Mouse (Mus musculus) limb, embryonic 14.5 days (tissue): Measurements from ENCODE around the gene Cradd. TPM values are rescaled to one million over a fixed set of nuclear protein-coding genes. Genes with fewer than 3 reads are reported as not detected.

Experiments used
- ATAC-seq: fragments of 200-750 bp; cut with Nextera tagmentation; 2 replicates; pipeline ENCODE4 v1.8.0; 2017; ENCODE audit warnings: low read depth, moderate number of reproducible peaks, moderate TSS enrichment; ENCODE audit not compliant: low FRiP score
- DNase-seq: peaks from one replicate; pipeline ENCODE4 v3.0.0-alpha.2; 2015; ENCODE audit warnings: low spot score
- H3K27ac ChIP-seq: fragments of 300-500 bp; sonication (generic); replicated peaks from 2 replicates; pipeline ENCODE4 v1.5.1; 2014; ENCODE audit warnings: low read depth, mild to moderate bottlenecking, low read length, moderate library complexity, mixed read lengths
- H3K27me3 ChIP-seq: fragments of 300-500 bp; sonication (generic); 2 replicates; pipeline ENCODE4 v1.6.1; 2014; ENCODE audit warnings: low read length, mixed read lengths; ENCODE audit not compliant: control insufficient read depth, insufficient read depth
- H3K36me3 ChIP-seq: fragments of 300-500 bp; sonication (generic); 2 replicates; pipeline ENCODE4 v1.6.1; 2014; ENCODE audit warnings: mild to moderate bottlenecking, low read length, moderate library complexity, mixed read lengths; ENCODE audit not compliant: control insufficient read depth, insufficient read depth
- H3K4me1 ChIP-seq: fragments of 300-500 bp; sonication (generic); 2 replicates; pipeline ENCODE4 v1.6.1; 2014; ENCODE audit warnings: antibody characterized with exemption, low read length, mixed read lengths; ENCODE audit not compliant: control insufficient read depth, insufficient read depth
- H3K4me2 ChIP-seq: fragments of 300-500 bp; sonication (generic); replicated peaks from 2 replicates; pipeline ENCODE4 v1.6.1; 2014; ENCODE audit warnings: low read depth, mild to moderate bottlenecking, low read length, moderate library complexity; ENCODE audit not compliant: severe bottlenecking
- H3K4me3 ChIP-seq: fragments of 300-500 bp; sonication (generic); replicated peaks from 2 replicates; pipeline ENCODE4 v1.5.1; 2014; ENCODE audit warnings: low read length
- H3K9ac ChIP-seq: fragments of 300-500 bp; sonication (generic); 2 replicates; pipeline ENCODE4 v1.6.1; 2014; ENCODE audit warnings: mild to moderate bottlenecking, low read depth, low read length, moderate library complexity; ENCODE audit not compliant: severe bottlenecking
- H3K9me3 ChIP-seq: fragments of 300-500 bp; sonication (generic); 2 replicates; pipeline ENCODE4 v1.6.1; 2016; ENCODE audit warnings: low read length; ENCODE audit not compliant: control insufficient read depth
- POLR2A ChIP-seq: fragments of 200-500 bp; IDR thresholded peaks from 2 replicates; pipeline ENCODE4 v1.8.0; 2012; ENCODE audit warnings: inconsistent platforms, mild to moderate bottlenecking, moderate library complexity, borderline replicate concordance; ENCODE audit not compliant: insufficient read depth, insufficient read length; ENCODE audit errors: extremely low read depth
- WGBS: fragments of 180-500 bp; shearing (Covaris S2); extraction: QIAGEN DNeasy Blood & Tissue Kit; methylation state at CpG from one replicate; pipeline ENCODE4 v1.1.7; 2014; 5-methylcytosine and 5-hydroxymethylcytosine counted together
- polyA plus RNA-seq, 2 experiments: library from polyadenylated mRNA; depleted of rRNA in 1 of 2; stranded (reverse) in 1 of 2; unstranded in 1 of 2; fragments of >200 nt; fragmentation: Nextera tagmentation in 1 of 2; extraction: Ambion mirVana in 1 of 2; gene quantifications; 2 replicates each; pipeline versions ENCODE4 v1.2.1 to v1.2.3; 2012 to 2014

Cradd gene
- polyA plus RNA-seq, 2 experiments, result 8.1 to 10.4 TPM

GRCm38 (mm10) chr10:95268366-95268765 lies 55.6 kb downstream of the Cradd start:
- Histone ChIP-seq H3K4me2 (no peak overlapping the region), H3K9ac (no peak overlapping the region), H3K27me3 (no peaks in the 10 kb centered on the region; the same call in 1 of the 2 replicates), H3K9me3 (no peaks in the 10 kb centered on the region), H3K4me3 (no peak overlapping the region), H3K36me3 (no peaks in the 10 kb centered on the region), H3K27ac (no peak overlapping the region), H3K4me1 (peaks cover 14% of the 10 kb centered on the region)
- no peak for DNase-seq
- no peak for TF ChIP-seq POLR2A
- ATAC-seq, result no peak
- 85% methylated on average over 5 of the region's 5 CpGs for WGBS

GRCm38 (mm10) chr10:95266983-95267382 lies 57.0 kb downstream of the Cradd start:
- H3K4me3 ChIP-seq, result no peak overlapping the region
- no peaks in the 10 kb centered on the region for H3K9me3 ChIP-seq
- DNase-seq (no peak), ATAC-seq (no peak)
- peaks cover 17% of the 10 kb centered on the region for H3K4me1 ChIP-seq
- H3K4me2 ChIP-seq, result no peak overlapping the region
- H3K27me3 ChIP-seq, result no peaks in the 10 kb centered on the region; the same call in 1 of the 2 replicates
- no peak overlapping the region for H3K27ac ChIP-seq
- 16% methylated on average over 5 of the region's 5 CpGs for WGBS
- H3K9ac ChIP-seq, result no peak overlapping the region
- H3K36me3 ChIP-seq, result no peaks in the 10 kb centered on the region
- TF ChIP-seq POLR2A, result no peak

- 66% methylated on average over 10 of the region's 10 CpGs for WGBS
- TF ChIP-seq POLR2A, result no peak
- DNase-seq (no peak), ATAC-seq (no peak)
- Histone ChIP-seq H3K27ac (no peak overlapping the region), H3K27me3 (no peaks in the 10 kb centered on the region; the same call in 1 of the 2 replicates), H3K4me1 (peaks cover 17% of the 10 kb centered on the region), H3K36me3 (no peaks in the 10 kb centered on the region), H3K9ac (no peak overlapping the region), H3K9me3 (no peaks in the 10 kb centered on the region), H3K4me3 (no peak overlapping the region), H3K4me2 (peak overlapping the region; percentile 22; the same call in 1 of the 2 replicates)
These were observed 57.7 kb downstream of the Cradd start for GRCm38 (mm10) chr10:95266041-95266762.

- ATAC-seq (no peak), DNase-seq (no peak)
- Histone ChIP-seq H3K27me3 (no peaks in the 10 kb centered on the region; the same call in 1 of the 2 replicates), H3K4me3 (no peak overlapping the region), H3K9ac (no peak overlapping the region), H3K9me3 (no peaks in the 10 kb centered on the region), H3K36me3 (no peaks in the 10 kb centered on the region), H3K4me1 (peaks cover 17% of the 10 kb centered on the region), H3K27ac (no peak overlapping the region; the same call in 1 of the 2 replicates), H3K4me2 (peak overlapping the region; percentile 89; the same call in 1 of the 2 replicates)
- TF ChIP-seq POLR2A, result no peak
- WGBS, result 80% methylated on average over 4 of the region's 4 CpGs
These were observed 58.4 kb downstream of the Cradd start for GRCm38 (mm10) chr10:95265576-95265975.

- H3K27ac ChIP-seq, result peak overlapping the region; percentile 83
- TF ChIP-seq POLR2A, result no peak
These were observed 59.2 kb downstream of the Cradd start for GRCm38 (mm10) chr10:95264485-95265321.

More at GRCm38 (mm10) chr10:95264485-95265321, 59.2 kb downstream of the Cradd start:
- DNase-seq (peak; percentile 67), ATAC-seq (peak; percentile 73)
- Histone ChIP-seq H3K9ac (peak overlapping the region; percentile 66), H3K4me2 (peak overlapping the region; percentile 89), H3K27me3 (no peaks in the 10 kb centered on the region; the same call in 1 of the 2 replicates), H3K4me3 (peak overlapping the region; percentile 48), H3K9me3 (no peaks in the 10 kb centered on the region), H3K36me3 (no peaks in the 10 kb centered on the region), H3K4me1 (peaks cover 17% of the 10 kb centered on the region)
- 4% methylated on average over 37 of the region's 37 CpGs for WGBS
